In genomic region chr5:143471953-143472618, GRCm38 (mm10) we compare ENCODE assay signal across 15 mouse cellular contexts. TPM values are rescaled to one million over a fixed set of nuclear protein-coding genes. Genes with fewer than 3 reads are reported as not detected.
DNase-seq lines count a peak whose midpoint lies in the region; ATAC-seq lines count a peak whose summit lies in the region.
"Had no signal": no experiment of that assay in that cellular context is flagged by ENCODE, and none has a peak within 500 bp of the region (broad histone marks: within the 10 kb centered on the region; RNA-seq: fewer than 3 reads in every experiment).

No protein-coding gene starts in this region.

- DNase-seq in frontal cortex, postnatal 36 days (ENCODE audit: low spot score in 2 of 2), result peak; percentile 71 to 86
- DNase-seq in frontal cortex, postnatal 10 days (ENCODE audit: low spot score in 2 of 2), result no peak
- no peak for DNase-seq in liver, embryonic 13.5 days
- no peak for DNase-seq in liver
- peak; percentile 40 to 64 for DNase-seq in left cerebral cortex, postnatal 14 days (ENCODE audit: low spot score in 2 of 2)
- DNase-seq in right cerebral cortex, postnatal 25 days, result peak; percentile 72
- DNase-seq in gastrocnemius, postnatal 36 days, result no peak
- no peak for DNase-seq in adrenal gland, postnatal 36 days
- DNase-seq: adrenal gland, postnatal 14 days; cerebellum, adult 18-20 months; embryo, embryonic 11 days; gastrocnemius, adult 2 months; kidney, adult 9 months; spleen, adult 18-20 months had no signal

- ATAC-seq in liver, embryonic 13.5 days (ENCODE audit: low read depth), result no peak

- H3K9ac ChIP-seq in liver, embryonic 13.5 days, result no peak overlapping the region
- H3K9ac ChIP-seq: hindbrain, embryonic 13.5 days had no signal

- no peaks in the 10 kb centered on the region for H3K27me3 ChIP-seq in liver, embryonic 13.5 days
- H3K27me3 ChIP-seq: hindbrain, embryonic 13.5 days had no signal

- peaks cover 95% of the 10 kb centered on the region for H3K36me3 ChIP-seq in liver, embryonic 13.5 days

- no peak overlapping the region for H3K4me2 ChIP-seq in liver, embryonic 13.5 days
- H3K4me2 ChIP-seq: hindbrain, embryonic 13.5 days had no signal

- intact Hi-C loops in left cerebral cortex, postnatal 14 days (cut with DNase I), result no loop called here
- intact Hi-C loops in gastrocnemius, postnatal 36 days (cut with DNase I), result no loop called here

- no peaks in the 10 kb centered on the region for H3K9me3 ChIP-seq in liver, embryonic 13.5 days (replicated peaks)
- H3K9me3 ChIP-seq: hindbrain, embryonic 13.5 days had no signal

- peak overlapping the region; percentile 18; the same call in 1 of the 2 replicates for H3K27ac ChIP-seq in liver, embryonic 13.5 days
- H3K27ac ChIP-seq: gastrocnemius, adult 2 months; hindbrain, embryonic 13.5 days had no signal

- peaks cover 11% of the 10 kb centered on the region for H3K4me1 ChIP-seq in liver, embryonic 13.5 days (replicated peaks)
- H3K4me1 ChIP-seq: hindbrain, embryonic 13.5 days had no signal

- WGBS in liver, embryonic 13.5 days (ENCODE audit: insufficient replicate concordance), result 74% methylated on average over 9 of the region's 9 CpGs

- H3K4me3 ChIP-seq in liver, embryonic 13.5 days (replicated peaks), result no peak overlapping the region
- H3K4me3 ChIP-seq: gastrocnemius, adult 2 months; hindbrain, embryonic 13.5 days had no signal

RNA-seq across cellular contexts. Expression of gene Daglb, which starts 7.7 kb away (rescaled TPM):
- polyA plus RNA-seq in liver, embryonic 13.5 days (2015; fragmentation: Nextera tagmentation; extraction: Ambion mirVana), result 8.8 and 9.2 TPM in 2 replicates
- total RNA-seq in left cerebral cortex, postnatal 14 days (2021), result 10 to 100 TPM; 24.8 to 25.7 TPM
- 1 to 10 TPM; 6.9 to 7.3 TPM for total RNA-seq in gastrocnemius, postnatal 36 days (2021)
- 10 to 100 TPM; 14.4 to 20.7 TPM for total RNA-seq in adrenal gland, postnatal 36 days (2021)

RNA-seq across cellular contexts. Expression of gene Rac1, which starts 55.8 kb away (rescaled TPM):
- polyA plus RNA-seq in liver, embryonic 13.5 days (2015; fragmentation: Nextera tagmentation; extraction: Ambion mirVana), result 178 and 188 TPM in 2 replicates
- 100 to 1,000 TPM; 403 TPM for total RNA-seq in left cerebral cortex, postnatal 14 days (2021)
- 100 to 1,000 TPM; 188 to 206 TPM for total RNA-seq in gastrocnemius, postnatal 36 days (2021)
- total RNA-seq in adrenal gland, postnatal 36 days (2021), result 100 to 1,000 TPM; 372 to 394 TPM

Comparison
In these comparisons a context has a peak if more than half of its experiments do, and no peak if none do; other contexts are left out.
1. DNase-seq: peak in frontal cortex, postnatal 36 days (2 of 2), left cerebral cortex, postnatal 14 days (2 of 2) and right cerebral cortex, postnatal 25 days (single experiment); none in frontal cortex, postnatal 10 days (0 of 2), liver, embryonic 13.5 days (single experiment), liver (single experiment), gastrocnemius, postnatal 36 days (0 of 2) and adrenal gland, postnatal 36 days (0 of 2).